Mouse (Mus musculus) liver, embryonic 16.5 days (tissue): Measurements from ENCODE around the gene Slc39a9. TPM values are rescaled to one million over a fixed set of nuclear protein-coding genes. Genes with fewer than 3 reads are reported as not detected.

Experiments
- ATAC-seq: fragments of 200-750 bp; cut with Nextera tagmentation; 2 replicates; pipeline ENCODE4 v1.8.0; 2017; ENCODE audit warnings: low read depth, mild to moderate bottlenecking, moderate number of reproducible peaks, moderate library complexity
- H3K27ac ChIP-seq: fragments of 300-500 bp; sonication (generic); 2 replicates; pipeline ENCODE4 v1.5.1; 2014; ENCODE audit warnings: mild to moderate bottlenecking, low read length
- H3K27me3 ChIP-seq: fragments of 300-500 bp; sonication (generic); 2 replicates; pipeline ENCODE4 v1.6.1; 2014; ENCODE audit warnings: low read depth, low read length, mixed read lengths; ENCODE audit not compliant: control insufficient read depth, insufficient read depth
- H3K36me3 ChIP-seq: fragments of 300-500 bp; sonication (generic); 2 replicates; pipeline ENCODE4 v1.6.1; 2014; ENCODE audit warnings: mild to moderate bottlenecking; ENCODE audit not compliant: control insufficient read depth, insufficient read depth
- H3K4me1 ChIP-seq: fragments of 300-500 bp; sonication (generic); 2 replicates; pipeline ENCODE4 v1.6.1; 2014; ENCODE audit warnings: low read depth, low read length, mixed read lengths; ENCODE audit not compliant: control insufficient read depth
- H3K4me2 ChIP-seq: fragments of 300-500 bp; sonication (generic); 2 replicates; pipeline ENCODE4 v1.6.1; 2014; ENCODE audit warnings: low read depth, low read length, mixed read lengths
- H3K4me3 ChIP-seq: fragments of 300-500 bp; sonication (generic); 2 replicates; pipeline ENCODE4 v1.5.1; 2014; ENCODE audit warnings: low read depth, mild to moderate bottlenecking, low read length
- H3K9ac ChIP-seq: fragments of 300-500 bp; sonication (generic); 2 replicates; pipeline ENCODE4 v1.6.1; 2014; ENCODE audit warnings: low read depth, low read length
- H3K9me3 ChIP-seq: fragments of 300-500 bp; sonication (generic); replicated peaks from 2 replicates; pipeline ENCODE4 v1.6.1; 2016; ENCODE audit warnings: low read length; ENCODE audit not compliant: control insufficient read depth
- WGBS: fragments of 180-500 bp; shearing (Covaris S2); extraction: QIAGEN DNeasy Blood & Tissue Kit; methylation state at CpG from one replicate; pipeline ENCODE4 v1.1.7; 2014; ENCODE audit not compliant: insufficient replicate concordance; 5-methylcytosine and 5-hydroxymethylcytosine counted together
- polyA plus RNA-seq: library from polyadenylated mRNA; unstranded; fragments of >200 nt; fragmentation: Nextera tagmentation; extraction: Ambion mirVana; gene quantifications from 2 replicates; pipeline ENCODE4 v1.2.1, GENCODE M21; 2015

Gene Slc39a9
- polyA plus RNA-seq, 1 experiment from 2014 or later, result 14.6 TPM

- peaks cover 18% of the 10 kb centered on the region for H3K4me1 ChIP-seq
- no peak overlapping the region for H3K4me2 ChIP-seq
- no peak for ATAC-seq
- no peak overlapping the region for H3K27ac ChIP-seq
- peaks cover 46% of the 10 kb centered on the region for H3K27me3 ChIP-seq
- H3K4me3 ChIP-seq, result no peak overlapping the region
- H3K36me3 ChIP-seq, result no peaks in the 10 kb centered on the region
- no peaks in the 10 kb centered on the region for H3K9me3 ChIP-seq
- H3K9ac ChIP-seq, result no peak overlapping the region
- 37% methylated on average over 2 of the region's 2 CpGs for WGBS
Observed at GRCm38 (mm10) chr12:80693700-80694099, 50.0 kb downstream of the Slc39a9 start.

DNA sequence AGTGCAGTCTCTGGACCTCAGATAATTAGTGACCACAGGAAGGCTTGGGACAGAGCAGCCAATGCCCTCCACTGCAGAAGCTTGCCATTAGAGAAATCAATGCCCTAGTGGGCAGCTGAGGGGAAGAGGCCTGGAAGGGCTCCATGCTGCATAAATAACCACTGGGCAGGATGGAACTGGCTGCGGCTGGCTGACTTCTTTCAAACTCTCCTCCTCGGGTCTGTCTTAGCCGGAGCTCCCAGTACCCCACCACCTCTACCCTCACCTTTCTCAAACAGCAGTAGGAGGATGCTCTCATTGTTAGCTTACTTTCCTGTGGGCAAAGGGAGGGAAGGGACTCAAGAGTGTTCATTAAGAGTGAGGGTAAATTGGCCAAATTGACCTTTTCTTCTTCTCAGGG, 51.3 kb downstream of the Slc39a9 start:
- H3K27ac ChIP-seq, result no peak overlapping the region
- WGBS, result 60% methylated on average over 3 of the region's 3 CpGs
- no peaks in the 10 kb centered on the region for H3K9me3 ChIP-seq
- H3K27me3 ChIP-seq, result peaks cover 46% of the 10 kb centered on the region
- no peak overlapping the region for H3K9ac ChIP-seq
- H3K36me3 ChIP-seq, result no peaks in the 10 kb centered on the region
- no peak for ATAC-seq
- H3K4me1 ChIP-seq, result peaks cover 27% of the 10 kb centered on the region
- no peak overlapping the region for H3K4me3 ChIP-seq
- H3K4me2 ChIP-seq, result no peak overlapping the region

GRCm38 (mm10) chr12:80698526-80699143, 55.0 kb downstream of the Slc39a9 start:
- Histone ChIP-seq H3K4me3 (no peak overlapping the region), H3K27me3 (peaks cover 14% of the 10 kb centered on the region), H3K4me2 (no peak overlapping the region), H3K4me1 (peaks cover 14% of the 10 kb centered on the region), H3K27ac (peak overlapping the region; percentile 72), H3K9ac (no peak overlapping the region), H3K36me3 (no peaks in the 10 kb centered on the region), H3K9me3 (no peaks in the 10 kb centered on the region)
- ATAC-seq, result peak; percentile 96
- WGBS, result 32% methylated on average over 5 of the region's 5 CpGs

DNA sequence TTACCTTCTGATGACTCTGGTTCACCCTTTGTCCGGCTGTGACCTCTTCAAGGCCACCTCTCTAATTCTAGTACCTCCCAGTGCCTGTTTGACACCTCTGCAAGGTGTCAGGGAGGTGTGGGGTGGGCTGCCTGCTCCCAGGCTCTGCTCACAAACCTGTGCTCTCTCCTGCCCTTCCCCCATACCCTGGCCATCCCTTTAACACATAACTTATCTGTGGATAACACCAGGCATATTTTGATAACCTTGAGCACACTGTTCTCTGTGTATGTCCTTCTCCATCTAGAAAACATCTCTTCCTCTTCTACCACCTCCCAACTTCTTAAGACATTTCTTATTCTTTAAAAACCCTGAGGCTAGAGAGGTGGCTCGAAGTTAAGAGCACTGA, 55.5 kb downstream of the Slc39a9 start:
- Histone ChIP-seq H3K9me3 (no peaks in the 10 kb centered on the region), H3K36me3 (no peaks in the 10 kb centered on the region), H3K27ac (peak overlapping the region; percentile 72), H3K4me1 (peaks cover 14% of the 10 kb centered on the region), H3K4me3 (no peak overlapping the region), H3K4me2 (no peak overlapping the region), H3K27me3 (peaks cover 12% of the 10 kb centered on the region; the same call in 1 of the 2 replicates), H3K9ac (no peak overlapping the region)
- ATAC-seq, result peak; percentile 81
- WGBS, result 36% methylated on average over 2 of the region's 2 CpGs

DNA sequence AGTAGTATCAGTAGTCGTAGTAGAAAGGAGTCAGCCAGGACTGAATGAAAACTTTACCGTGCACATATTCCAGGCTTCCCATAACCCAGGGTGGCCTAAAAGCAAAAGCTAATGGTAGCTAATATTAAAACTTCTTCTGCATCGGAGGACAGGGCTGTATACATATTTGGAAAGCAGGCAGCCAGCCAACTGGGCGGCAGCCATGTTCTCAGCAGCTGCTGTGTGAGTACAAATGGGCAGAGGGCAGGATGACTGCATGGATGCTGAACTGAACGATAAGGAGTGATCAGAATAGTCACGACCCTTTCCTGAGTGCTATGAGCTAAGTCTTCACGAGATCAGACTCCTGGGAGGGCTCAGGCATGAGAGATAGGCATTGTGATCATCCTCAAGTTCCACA, 57.6 kb downstream of the Slc39a9 start:
- no peak overlapping the region for H3K27ac ChIP-seq
- H3K27me3 ChIP-seq, result no peaks in the 10 kb centered on the region
- no peak overlapping the region for H3K9ac ChIP-seq
- no peak overlapping the region for H3K4me3 ChIP-seq
- no peaks in the 10 kb centered on the region for H3K36me3 ChIP-seq
- H3K4me1 ChIP-seq, result peaks cover 14% of the 10 kb centered on the region
- no peaks in the 10 kb centered on the region for H3K9me3 ChIP-seq
- H3K4me2 ChIP-seq, result no peak overlapping the region
- ATAC-seq, result no peak
- 64% methylated on average over 7 of the region's 7 CpGs for WGBS

- H3K4me2 ChIP-seq, result no peak overlapping the region
- peaks cover 5% of the 10 kb centered on the region; the same call in 1 of the 2 replicates for H3K27me3 ChIP-seq
- 48% methylated on average over 11 of the region's 11 CpGs for WGBS
- no peaks in the 10 kb centered on the region for H3K4me1 ChIP-seq
- no peak overlapping the region for H3K4me3 ChIP-seq
- H3K27ac ChIP-seq, result no peak overlapping the region
- no peak overlapping the region for H3K9ac ChIP-seq
- H3K36me3 ChIP-seq, result no peaks in the 10 kb centered on the region
- no peak for ATAC-seq
- H3K9me3 ChIP-seq, result no peaks in the 10 kb centered on the region
Observed at GRCm38 (mm10) chr12:80706208-80706914, 62.7 kb downstream of the Slc39a9 start.

DNA sequence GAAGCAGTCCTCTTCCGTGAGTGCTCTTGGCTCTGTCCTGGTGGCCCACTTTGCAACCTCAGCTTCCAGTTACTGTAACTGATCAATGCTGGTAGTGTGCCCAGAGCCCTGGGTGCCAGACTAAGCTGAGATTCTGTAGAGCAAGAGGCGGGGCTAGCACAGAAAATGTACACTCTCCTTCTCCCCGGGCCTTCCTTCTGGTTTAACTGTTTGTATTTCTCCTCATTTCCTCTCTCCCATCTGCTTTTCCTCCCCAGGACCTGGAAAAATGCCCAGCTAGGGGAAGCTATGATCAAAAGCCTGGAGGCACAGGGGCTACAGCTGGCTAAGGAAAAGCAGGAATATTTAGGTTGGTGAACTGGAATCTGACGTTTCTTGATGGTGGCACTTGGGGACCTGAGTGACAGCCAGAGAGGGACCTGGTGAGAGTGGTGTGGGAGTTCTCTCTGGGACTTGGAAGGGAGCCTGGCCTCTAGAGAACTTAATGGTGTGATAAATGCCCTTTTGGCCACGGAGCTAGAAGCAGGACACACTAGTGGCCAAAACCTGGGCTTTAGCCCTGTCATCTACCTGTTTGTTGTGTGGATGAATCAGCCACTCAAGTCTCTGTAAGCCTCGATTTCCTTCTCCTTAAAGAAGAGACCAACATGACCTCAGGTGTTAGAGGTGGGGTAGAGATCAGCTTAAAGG, 63.4 kb downstream of the Slc39a9 start:
- WGBS, result 37% methylated on average over 6 of the region's 6 CpGs
- Histone ChIP-seq H3K9me3 (no peaks in the 10 kb centered on the region), H3K9ac (no peak overlapping the region), H3K4me1 (no peaks in the 10 kb centered on the region), H3K4me2 (no peak overlapping the region), H3K27ac (no peak overlapping the region), H3K4me3 (no peak overlapping the region), H3K27me3 (peaks cover 5% of the 10 kb centered on the region; the same call in 1 of the 2 replicates), H3K36me3 (no peaks in the 10 kb centered on the region)
- no peak for ATAC-seq

DNA sequence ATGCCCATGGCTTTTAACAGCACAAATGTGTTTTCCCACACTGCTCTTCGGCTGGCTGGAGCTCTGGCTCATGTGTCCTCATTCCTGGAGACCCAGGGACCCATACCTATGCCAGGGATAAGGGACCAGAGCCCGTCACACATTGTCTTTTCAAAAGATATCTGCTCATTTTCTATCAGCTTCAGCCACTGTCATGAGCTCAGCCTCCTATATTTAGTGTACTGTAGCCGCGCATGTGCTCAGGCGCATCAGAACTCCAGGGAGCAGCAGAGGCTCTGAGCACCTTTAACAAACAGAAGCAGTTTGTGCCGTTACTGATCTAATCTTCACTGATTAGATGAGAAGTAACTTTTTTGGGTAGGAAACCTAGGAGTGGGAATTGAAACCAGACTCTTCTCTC, 72.2 kb downstream of the Slc39a9 start:
- H3K27ac ChIP-seq, result no peak overlapping the region
- H3K4me2 ChIP-seq, result no peak overlapping the region
- H3K4me1 ChIP-seq, result no peaks in the 10 kb centered on the region
- no peaks in the 10 kb centered on the region for H3K36me3 ChIP-seq
- ATAC-seq, result no peak
- 49% methylated on average over 6 of the region's 6 CpGs for WGBS
- H3K9me3 ChIP-seq, result no peaks in the 10 kb centered on the region
- H3K4me3 ChIP-seq, result no peak overlapping the region
- no peaks in the 10 kb centered on the region for H3K27me3 ChIP-seq
- H3K9ac ChIP-seq, result no peak overlapping the region

DNA sequence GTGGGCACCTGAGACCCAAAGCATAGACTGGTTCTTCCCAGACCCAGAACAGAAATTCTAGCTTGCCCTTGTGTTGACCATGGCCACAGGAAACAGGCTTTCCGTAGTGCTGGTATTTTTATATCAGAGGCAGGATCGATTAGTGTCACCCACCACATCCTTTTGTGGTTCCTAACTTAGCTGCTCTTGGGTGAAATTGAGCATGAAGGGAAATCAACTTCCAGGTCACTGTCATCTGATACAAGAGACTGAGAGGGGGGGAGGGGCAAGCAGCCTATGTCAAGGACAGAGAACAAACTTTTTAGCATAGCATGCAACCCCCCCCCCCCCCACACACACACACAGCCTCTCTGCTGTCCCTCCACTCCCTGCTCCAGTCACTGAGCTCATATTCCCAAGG, 75.5 kb downstream of the Slc39a9 start:
- H3K9me3 ChIP-seq, result no peaks in the 10 kb centered on the region
- H3K9ac ChIP-seq, result no peak overlapping the region
- H3K36me3 ChIP-seq, result no peaks in the 10 kb centered on the region
- H3K4me1 ChIP-seq, result peaks cover 2% of the 10 kb centered on the region; the same call in 1 of the 2 replicates
- H3K27ac ChIP-seq, result no peak overlapping the region
- H3K4me3 ChIP-seq, result no peak overlapping the region
- WGBS, result 12% methylated on average over 2 of the region's 2 CpGs
- no peak overlapping the region for H3K4me2 ChIP-seq
- no peak for ATAC-seq
- H3K27me3 ChIP-seq, result no peaks in the 10 kb centered on the region
